Mouse (Mus musculus): ENCODE results near the gene Pak1ip1.
A peak's percentile ranks its signal among the peaks of the same experiment; 100 is the strongest.
"Not testable (repeated sequence)": the region's sequence is repeated elsewhere in the genome, so short reads cannot be mapped to it uniquely, and the experiment has no call there.

The Pak1ip1 gene

GRCm38 (mm10) chr13:41000926-41001639 lies at the start of gene Pak1ip1:
Gene Pak1ip1 (plus strand): TSS chr13:41001023.
- peak; percentile 84 for DNase-seq (ENCODE audit: low spot score)

GRCm38 (mm10) chr13:40951386-40951976 lies 49.3 kb upstream of the Pak1ip1 start:
- no peak for DNase-seq (ENCODE audit: low spot score)

DNA sequence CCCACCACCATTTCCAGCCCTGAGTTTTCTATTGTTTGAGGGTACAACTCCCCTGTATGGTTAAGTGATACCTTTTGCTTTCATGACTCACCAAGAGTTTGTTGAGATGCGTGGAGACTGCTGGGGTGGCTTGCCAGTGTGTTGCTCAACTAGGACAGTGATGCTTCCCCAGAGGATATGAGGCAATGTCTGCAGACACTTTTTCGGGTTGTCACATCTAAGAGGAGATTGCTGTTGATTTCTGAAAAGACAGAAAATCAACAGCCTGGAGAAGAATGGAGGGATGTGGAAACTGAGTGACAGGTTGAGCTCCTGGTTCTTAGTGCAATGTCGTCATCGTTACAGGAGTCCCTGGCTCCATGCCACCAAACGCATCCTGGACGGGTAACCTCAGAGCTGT lies 47.6 kb upstream of the Pak1ip1 start:
- DNase-seq (ENCODE audit: low spot score) = no peak

- no peak for DNase-seq (ENCODE audit: low spot score)
Observed at GRCm38 (mm10) chr13:40955773-40956172, 45.0 kb upstream of the Pak1ip1 start.

DNA sequence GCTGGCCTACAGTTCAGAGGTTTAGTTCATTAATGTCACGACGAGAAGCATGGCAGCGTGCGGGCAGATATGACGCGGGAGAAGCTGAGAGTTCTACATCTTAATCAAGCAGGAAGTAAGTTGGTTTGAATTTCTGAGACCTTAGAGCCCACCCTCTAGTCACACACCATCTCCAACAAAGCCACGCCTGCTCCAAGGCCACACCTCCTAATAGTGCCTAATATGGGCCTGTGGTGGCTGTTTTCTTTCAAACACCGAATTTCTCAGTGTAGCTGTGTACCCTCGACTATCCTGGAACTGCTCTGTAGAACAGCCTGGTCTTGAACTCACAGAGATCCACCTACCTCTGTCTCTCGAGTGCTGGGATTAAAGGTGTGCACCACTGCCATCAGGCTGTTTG lies 33.2 kb upstream of the Pak1ip1 start:
- no peak for DNase-seq (ENCODE audit: low spot score)

- DNase-seq (ENCODE audit: low spot score) = no peak
Observed at GRCm38 (mm10) chr13:40968564-40968963, 32.3 kb upstream of the Pak1ip1 start.

DNA sequence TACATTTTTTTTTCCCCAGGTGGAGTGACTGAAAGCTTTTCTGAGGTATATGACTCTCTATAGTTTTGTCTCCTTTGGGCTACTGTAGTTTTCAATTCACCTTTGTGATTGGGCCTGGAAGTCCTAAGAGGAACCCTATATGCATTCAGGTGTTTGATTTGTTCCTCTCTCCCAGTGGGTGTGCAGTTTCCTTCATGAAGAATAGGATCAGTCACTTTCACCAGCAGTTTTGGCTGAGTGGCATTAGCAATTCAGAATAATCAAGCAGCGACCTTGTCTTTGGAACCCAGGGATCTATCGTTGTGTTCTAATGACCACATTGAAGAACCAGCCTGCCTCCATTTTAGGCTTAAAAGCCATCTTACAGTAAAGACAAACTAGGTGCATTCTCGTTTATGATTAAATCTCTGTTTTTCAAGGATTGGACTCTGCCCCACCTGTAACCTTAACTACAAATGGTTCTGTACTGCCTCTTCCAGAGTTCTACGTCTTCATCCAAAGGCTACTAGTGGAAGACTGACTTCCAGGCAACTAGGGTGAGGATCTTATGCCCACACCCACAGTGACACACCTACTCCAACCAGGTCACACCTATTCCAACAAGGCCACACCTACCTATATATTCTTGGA lies 30.9 kb upstream of the Pak1ip1 start:
- DNase-seq (ENCODE audit: low spot score) = no peak

DNA sequence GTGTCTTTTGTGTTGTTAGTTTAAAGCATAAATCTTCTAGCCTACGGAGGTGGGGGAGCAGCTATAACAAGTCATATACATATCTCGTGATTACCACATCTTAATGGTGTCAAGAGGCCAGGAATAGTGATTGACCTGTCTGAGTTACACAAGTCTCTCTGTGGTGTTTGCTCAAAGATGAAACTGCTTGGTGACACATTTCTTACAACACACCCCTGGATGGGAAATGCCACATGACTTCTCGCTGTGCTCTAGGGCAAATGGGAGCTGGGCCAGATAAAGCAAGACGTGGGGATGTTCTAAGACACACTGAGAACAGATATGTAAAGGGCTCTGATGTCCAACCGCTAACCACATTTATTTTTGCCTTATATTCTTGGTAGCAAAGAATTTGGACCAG lies 29.6 kb upstream of the Pak1ip1 start:
- no peak for DNase-seq (ENCODE audit: low spot score)

DNA sequence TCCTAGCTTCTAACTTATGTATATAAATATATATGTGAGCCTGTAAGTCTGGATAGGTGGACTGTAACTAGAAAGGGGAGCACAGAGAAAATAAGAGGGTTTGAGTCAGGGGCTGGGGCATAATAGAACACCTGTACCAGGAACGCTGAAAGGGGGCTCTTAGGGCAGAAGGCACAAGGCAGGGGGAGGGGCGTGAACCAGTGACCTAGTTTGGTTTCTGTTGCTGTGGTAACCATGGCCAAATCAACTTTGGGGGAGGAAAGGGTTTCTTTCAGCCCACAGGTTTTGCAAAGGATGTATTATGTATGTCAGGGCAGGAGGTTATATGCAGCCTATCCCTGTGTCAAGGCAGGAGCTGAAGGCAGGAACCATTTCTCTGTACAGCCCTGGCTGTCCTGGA lies 29.0 kb upstream of the Pak1ip1 start:
- no peak for DNase-seq (ENCODE audit: low spot score)

DNA sequence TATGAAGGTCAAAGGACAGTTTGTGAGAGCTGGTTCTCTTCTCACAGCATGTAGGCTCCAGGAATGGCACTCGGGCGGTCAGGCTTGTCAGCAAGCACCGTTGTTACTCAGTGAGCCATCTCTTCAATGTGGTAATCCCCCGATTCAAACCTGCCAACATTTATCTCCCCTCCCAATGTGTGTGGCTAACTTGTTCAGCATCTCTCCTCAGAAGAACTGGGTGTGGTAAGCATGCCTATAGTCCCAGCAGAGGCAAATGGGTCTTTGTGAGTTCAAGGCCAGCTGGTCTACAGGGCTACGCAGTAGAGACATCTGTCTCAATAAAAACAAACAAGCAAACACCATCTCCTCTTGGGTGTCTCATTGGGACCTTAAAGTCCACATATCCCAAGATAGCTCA lies 27.8 kb upstream of the Pak1ip1 start:
- no peak for DNase-seq (ENCODE audit: low spot score)

DNA sequence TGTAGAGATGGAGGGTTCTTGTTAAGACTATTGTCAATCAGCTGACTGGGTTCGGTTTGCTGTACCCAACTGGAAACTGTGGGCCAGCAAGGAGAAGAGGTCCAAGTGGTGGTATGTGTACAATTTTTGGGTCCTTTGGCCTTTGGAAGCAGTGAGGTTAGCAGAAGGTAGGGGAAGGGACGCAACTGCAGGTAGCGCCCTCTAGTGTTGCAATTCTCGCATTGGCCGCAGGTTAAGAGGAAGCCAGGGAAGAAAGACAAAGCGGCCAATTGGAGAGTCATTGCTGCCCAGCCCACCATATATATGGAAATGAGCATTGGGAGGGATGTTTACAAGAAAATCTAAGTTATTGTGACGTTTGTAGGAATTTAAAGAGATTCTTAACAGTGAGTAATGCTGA lies 23.2 kb upstream of the Pak1ip1 start:
- no peak for DNase-seq (ENCODE audit: low spot score)

- DNase-seq (ENCODE audit: low spot score) = no peak
Observed at GRCm38 (mm10) chr13:40978652-40979051, 22.2 kb upstream of the Pak1ip1 start.

GRCm38 (mm10) chr13:40979321-40979720 lies 21.5 kb upstream of the Pak1ip1 start:
- DNase-seq (ENCODE audit: low spot score) = no peak

DNA sequence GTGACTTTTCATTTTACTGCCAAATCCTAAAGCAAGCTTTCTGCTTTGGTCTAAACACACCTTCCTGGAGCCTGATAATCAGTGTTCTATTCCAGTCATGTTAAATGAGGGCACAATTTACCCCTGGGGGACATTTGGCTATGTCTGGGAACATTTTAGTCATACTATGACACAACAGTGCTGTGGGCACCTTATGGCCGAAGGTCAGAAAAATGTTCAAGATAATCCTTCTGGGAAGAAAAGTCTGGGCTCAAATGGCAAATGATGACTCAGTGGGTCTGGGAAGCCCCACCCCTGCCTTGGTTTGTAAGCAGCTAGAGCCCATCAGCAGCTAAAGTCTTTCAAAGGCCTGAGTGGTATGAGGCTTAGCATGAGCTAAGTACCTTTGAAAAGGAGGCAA lies 18.1 kb upstream of the Pak1ip1 start:
- no peak for DNase-seq (ENCODE audit: low spot score)

GRCm38 (mm10) chr13:40986081-40986480 lies 14.7 kb upstream of the Pak1ip1 start:
- DNase-seq (ENCODE audit: low spot score) = no peak

- not testable (repeated sequence) for DNase-seq (ENCODE audit: low spot score)
Observed at GRCm38 (mm10) chr13:40987608-40988303, 13.1 kb upstream of the Pak1ip1 start.

DNA sequence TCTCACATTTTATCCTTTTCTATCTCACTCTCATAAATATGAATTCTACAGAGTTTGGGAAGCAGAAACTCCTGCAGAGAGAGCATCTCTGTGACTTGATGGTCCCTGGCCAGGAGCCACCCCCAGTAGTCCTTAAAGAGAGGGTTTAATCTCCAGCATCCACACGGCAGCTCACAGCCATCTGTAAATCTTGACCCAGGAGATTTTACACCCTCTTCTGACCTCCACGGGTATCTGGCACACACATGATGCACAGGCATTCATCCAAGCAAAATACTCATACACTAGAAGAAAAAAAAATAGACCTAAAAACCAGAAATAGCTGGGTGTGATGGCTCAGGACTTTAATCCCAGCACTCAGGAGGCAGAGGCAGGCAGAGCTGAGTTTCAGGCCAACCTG lies 12.4 kb upstream of the Pak1ip1 start:
- DNase-seq (ENCODE audit: low spot score) = no peak

DNA sequence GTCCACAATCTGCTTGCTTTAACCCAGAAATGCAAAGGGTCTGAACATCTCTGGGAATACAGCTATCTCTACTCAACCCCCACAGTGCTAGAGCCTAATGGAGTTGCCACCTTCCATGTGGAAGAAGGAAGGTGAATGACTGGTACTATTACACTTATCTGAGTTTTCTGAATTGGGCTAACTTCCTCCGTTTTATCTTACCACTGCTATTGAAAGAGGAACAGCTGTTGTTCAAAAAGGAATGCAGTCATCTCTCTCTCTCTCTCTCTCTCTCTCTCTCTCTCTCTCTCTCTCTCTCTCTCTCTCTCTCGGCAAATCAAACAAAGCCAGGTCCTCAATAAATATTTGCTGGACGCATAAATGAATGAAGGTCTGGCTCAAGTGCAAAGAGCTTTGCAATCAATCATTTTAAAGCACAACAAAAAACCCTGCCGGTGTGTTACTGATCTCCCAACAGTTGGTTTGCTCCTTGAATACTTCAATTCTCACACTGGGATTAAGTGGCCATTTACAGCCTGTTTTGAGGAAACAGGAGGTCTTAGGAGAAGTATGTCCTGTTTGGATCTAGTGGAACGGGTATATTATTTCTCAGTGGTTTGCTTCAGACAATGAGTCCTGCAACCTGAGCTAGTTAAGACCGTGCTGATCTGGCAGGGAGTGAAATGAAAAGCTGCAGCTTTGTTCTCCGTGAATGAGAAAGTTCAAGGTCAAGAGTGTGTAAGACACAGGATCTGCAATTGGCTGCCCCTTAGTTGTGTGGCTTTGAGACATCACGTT lies 6.1 kb upstream of the Pak1ip1 start:
- no peak for DNase-seq (ENCODE audit: low spot score)

DNA sequence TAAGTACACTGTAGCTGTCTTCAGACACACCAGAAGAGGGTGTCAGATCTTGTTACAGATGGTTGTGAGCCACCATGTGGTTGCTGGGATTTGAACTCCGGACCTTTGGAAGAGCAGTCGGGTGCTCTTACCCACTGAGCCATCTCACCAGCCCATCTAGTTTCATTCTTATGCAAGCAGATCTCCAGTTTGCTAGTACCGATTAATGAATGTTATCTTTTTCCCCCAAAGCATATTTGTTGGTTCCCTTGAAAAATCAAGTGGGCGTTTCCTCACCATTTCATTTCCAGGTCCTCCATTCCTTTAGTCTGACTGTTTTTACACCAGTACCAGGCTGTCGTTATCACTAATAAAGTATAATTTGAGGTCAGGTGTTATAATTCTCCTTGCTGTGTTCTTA lies 2.3 kb upstream of the Pak1ip1 start:
- DNase-seq (ENCODE audit: low spot score) = not testable (repeated sequence)

DNA sequence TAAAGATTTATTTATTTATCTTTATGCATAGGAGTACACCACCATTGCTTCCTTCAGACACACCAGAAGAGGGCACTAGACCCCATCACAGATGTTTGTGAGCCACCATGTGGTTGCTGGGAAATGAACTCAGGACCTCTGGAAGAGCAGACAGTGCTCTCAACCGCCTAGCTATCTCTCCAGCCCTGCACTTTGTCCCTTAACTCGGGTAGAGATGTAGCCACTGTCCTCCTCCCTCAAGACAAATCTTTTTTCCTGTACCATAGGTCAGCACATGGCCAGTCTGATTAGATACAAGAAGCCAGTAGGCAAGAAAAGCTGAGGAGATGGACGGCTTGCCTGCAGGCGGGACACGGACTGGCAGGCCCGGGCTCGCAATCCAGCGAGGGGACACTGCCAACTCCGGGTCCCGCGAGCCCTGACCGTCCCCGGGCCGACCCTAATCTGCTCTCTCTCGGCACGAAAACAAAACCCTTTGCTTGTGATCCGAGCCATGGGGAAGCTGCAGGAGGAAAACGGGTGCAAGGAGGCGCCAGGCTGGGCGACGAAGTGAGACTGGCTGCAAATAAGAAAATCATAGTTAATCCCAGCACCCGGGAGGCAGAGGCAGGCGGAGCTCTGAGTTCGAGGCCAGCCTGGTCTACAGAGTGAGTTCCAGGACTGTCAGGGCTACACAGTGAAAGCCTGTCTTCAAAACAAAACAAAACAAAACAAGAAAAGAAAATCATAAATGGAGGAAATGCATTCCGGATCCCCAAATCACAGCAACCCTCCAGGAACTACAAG lies 490 bp upstream of the Pak1ip1 start:
- no peak for DNase-seq (ENCODE audit: low spot score)

GRCm38 (mm10) chr13:41002001-41002400 lies 1.2 kb downstream of the Pak1ip1 start:
- DNase-seq (ENCODE audit: low spot score) = no peak
